Mouse (Mus musculus): ENCODE results near the gene Dach1. TPM values are rescaled to one million over a fixed set of nuclear protein-coding genes. Genes with fewer than 3 reads are reported as not detected.
A peak's percentile ranks its signal among the peaks of the same experiment; 100 is the strongest.

Dach1 gene
- 10 to 100 TPM in 1 of 2 experiments, 1 to 10 TPM in 1; 9.0 to 11.7 TPM for total RNA-seq (2021)
- long read RNA-seq, experiment 1, full-length matches to known transcripts = 4 of 6 reads
- long read RNA-seq, experiment 1, partial matches to known transcripts = 0 of 6 reads
- long read RNA-seq, experiment 1, other reads (novel, unspliced or antisense) = 2 of 6 reads
- long read RNA-seq, experiment 2 = 0 reads

- DNase-seq = peak; percentile 12
Measured at GRCm38 (mm10) chr14:98169421-98170076, at the start of gene Dach1. Gene Dach1 (minus strand): TSS chr14:98169765.

GRCm38 (mm10) chr14:98200089-98200488 is 30.5 kb upstream of the Dach1 start:
- DNase-seq = no peak

GRCm38 (mm10) chr14:98181545-98181944 is 12.0 kb upstream of the Dach1 start:
- DNase-seq = no peak

- DNase-seq = no peak
Measured at GRCm38 (mm10) chr14:98173831-98174230, 4.3 kb upstream of the Dach1 start.

- no peak for DNase-seq
Measured at GRCm38 (mm10) chr14:98172394-98172905, 2.9 kb upstream of the Dach1 start.

- no peak for DNase-seq
Measured at GRCm38 (mm10) chr14:98171861-98172260, 2.3 kb upstream of the Dach1 start.

- DNase-seq = peak; percentile 39
Measured at GRCm38 (mm10) chr14:98168908-98169401, 610 bp downstream of the Dach1 start.

- DNase-seq = peak; percentile 41
Measured at GRCm38 (mm10) chr14:98168039-98168907, 1.3 kb downstream of the Dach1 start.

GRCm38 (mm10) chr14:98167186-98168038 is 2.2 kb downstream of the Dach1 start:
- DNase-seq = peak; percentile 18

GRCm38 (mm10) chr14:98166318-98166976 is 3.1 kb downstream of the Dach1 start:
- no peak for DNase-seq

GRCm38 (mm10) chr14:98156753-98157152 is 12.8 kb downstream of the Dach1 start:
- no peak for DNase-seq

- no peak for DNase-seq
Measured at GRCm38 (mm10) chr14:98155725-98156392, 13.7 kb downstream of the Dach1 start.

GRCm38 (mm10) chr14:98154832-98155422 is 14.6 kb downstream of the Dach1 start:
- no peak for DNase-seq

GRCm38 (mm10) chr14:98141758-98142157 is 27.8 kb downstream of the Dach1 start:
- no peak for DNase-seq

GRCm38 (mm10) chr14:98138873-98139665 is 30.5 kb downstream of the Dach1 start:
- no peak for DNase-seq

- DNase-seq = no peak
Measured at GRCm38 (mm10) chr14:98134546-98134945, 35.0 kb downstream of the Dach1 start.

- DNase-seq = no peak
Measured at GRCm38 (mm10) chr14:98123032-98123431, 46.5 kb downstream of the Dach1 start.

GRCm38 (mm10) chr14:98116627-98117026 is 52.9 kb downstream of the Dach1 start:
- DNase-seq = no peak

GRCm38 (mm10) chr14:98113106-98113505 is 56.5 kb downstream of the Dach1 start:
- DNase-seq = no peak
